Mouse (Mus musculus): ENCODE data around the gene Pip5k1b. TPM values are rescaled to one million over a fixed set of nuclear protein-coding genes. Genes with fewer than 3 reads are reported as not detected.

Pip5k1b gene
- total and polyA plus RNA-seq, 3 experiments, result 4.3 to 18.7 (median 14.2) TPM

DNA sequence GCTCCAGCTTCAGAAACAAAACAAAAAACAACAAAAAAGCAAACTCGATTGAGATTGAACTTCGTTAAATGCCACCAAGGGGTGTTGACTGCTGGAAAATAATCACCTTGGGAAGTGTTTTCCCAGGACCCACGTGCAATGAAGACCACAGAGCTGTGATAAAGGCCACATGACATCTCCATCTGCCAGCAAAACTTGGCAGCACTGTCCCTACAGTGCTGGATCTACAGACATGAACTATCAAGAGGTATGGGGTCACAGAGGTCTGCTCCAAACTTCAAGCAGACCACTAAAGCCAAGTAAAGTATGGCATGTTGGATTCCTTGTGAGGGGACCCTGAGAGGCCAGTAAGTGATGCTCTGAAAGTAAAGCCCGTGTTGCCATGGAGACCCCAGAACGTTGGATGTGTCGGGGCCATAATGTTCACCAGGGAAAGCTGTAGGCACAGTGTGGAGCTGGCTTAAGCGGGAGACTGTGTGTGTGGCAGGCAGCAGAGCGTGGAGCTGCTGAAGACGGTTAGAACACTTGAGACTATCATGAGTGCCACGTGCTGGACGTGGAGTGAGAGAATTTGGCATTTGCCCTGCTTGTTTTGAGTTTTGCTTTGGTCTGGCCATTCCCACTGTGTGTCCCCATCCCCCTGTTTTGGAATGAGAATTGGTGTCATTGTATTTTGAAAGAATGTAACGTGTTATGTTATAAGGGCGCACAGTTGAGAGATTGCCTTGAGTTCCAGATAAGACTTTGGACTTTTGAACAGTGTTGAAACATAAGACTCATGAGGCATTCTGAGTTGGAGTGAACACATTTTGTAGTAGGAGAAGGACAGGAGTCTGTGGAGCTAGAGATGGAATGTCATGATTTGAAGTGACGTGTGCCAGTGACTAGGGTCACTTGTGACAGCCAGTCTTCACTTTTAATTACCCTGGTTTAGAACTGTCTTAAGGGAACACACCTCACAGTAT is 12.0 kb downstream of the Pip5k1b start:
- no peak for DNase-seq

- no peak for DNase-seq
Measured at GRCm38 (mm10) chr19:24542293-24542675, 13.4 kb downstream of the Pip5k1b start.

GRCm38 (mm10) chr19:24541669-24542292 is 13.9 kb downstream of the Pip5k1b start:
- DNase-seq, result no peak

GRCm38 (mm10) chr19:24540952-24541668 is 14.6 kb downstream of the Pip5k1b start:
- DNase-seq, result no peak

DNA sequence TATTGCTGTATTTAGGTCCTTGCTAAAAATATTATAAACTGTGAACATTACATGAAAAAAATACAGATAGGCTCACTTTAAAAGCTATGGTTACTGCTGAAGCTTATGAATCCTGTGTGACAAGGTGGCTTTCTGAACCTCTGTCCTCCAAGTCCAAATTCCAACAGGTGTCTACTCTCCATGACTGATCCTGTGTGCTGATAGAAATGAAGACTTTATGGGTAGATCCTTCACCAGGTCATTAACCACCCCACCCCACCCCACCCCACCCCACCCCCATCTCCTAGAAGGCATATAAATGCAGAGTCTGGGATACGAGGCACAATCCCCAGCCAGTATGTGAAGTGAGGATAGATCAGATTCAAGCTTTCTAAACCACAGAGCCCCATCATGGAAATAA is 16.6 kb downstream of the Pip5k1b start:
- no peak for DNase-seq

- DNase-seq, result no peak
Measured at GRCm38 (mm10) chr19:24538181-24538580, 17.5 kb downstream of the Pip5k1b start.

- DNase-seq, result no peak
Measured at GRCm38 (mm10) chr19:24537691-24538090, 18.0 kb downstream of the Pip5k1b start.

DNA sequence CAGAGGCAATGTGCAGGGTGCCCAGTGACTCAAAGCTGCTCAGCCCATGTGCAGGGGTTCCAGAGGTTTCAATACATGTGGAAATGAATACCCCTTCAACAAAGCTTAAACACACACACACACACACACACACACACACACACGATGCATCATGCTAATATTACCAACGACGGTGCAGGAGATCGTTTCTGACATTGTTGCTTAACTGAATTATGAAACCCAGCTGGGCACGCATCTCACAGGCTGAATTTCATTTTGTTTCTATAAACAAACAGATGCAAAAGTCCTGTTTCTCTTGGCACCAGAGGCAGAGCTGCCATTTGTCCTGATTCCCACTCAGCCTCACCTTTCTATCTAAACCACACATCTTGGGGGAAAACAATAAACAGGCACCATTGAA is 18.8 kb downstream of the Pip5k1b start:
- no peak for DNase-seq

DNA sequence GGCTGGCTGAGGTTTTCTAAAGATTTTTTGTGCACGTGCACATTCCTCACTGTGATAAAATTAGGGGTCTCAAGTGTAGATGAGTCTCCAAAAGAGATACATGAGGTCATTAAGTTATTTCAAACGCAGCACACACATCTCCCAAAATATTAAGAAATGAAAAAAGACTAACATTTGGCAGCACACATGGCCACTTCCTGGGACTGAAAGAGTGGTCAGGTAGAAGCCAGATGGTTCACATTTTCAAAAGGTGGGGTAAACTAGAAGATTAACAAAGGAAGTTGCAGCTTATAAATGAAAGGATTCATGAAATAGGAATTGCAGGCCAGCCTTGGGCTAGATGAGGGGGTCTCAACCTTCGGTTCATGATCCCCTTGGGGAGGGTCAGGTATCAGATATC is 19.4 kb downstream of the Pip5k1b start:
- DNase-seq, result no peak

GRCm38 (mm10) chr19:24535161-24535560 is 20.5 kb downstream of the Pip5k1b start:
- no peak for DNase-seq

- DNase-seq, result no peak
Measured at GRCm38 (mm10) chr19:24534733-24535132, 20.9 kb downstream of the Pip5k1b start.

GRCm38 (mm10) chr19:24528910-24529561 is 26.6 kb downstream of the Pip5k1b start:
- no peak for DNase-seq

DNA sequence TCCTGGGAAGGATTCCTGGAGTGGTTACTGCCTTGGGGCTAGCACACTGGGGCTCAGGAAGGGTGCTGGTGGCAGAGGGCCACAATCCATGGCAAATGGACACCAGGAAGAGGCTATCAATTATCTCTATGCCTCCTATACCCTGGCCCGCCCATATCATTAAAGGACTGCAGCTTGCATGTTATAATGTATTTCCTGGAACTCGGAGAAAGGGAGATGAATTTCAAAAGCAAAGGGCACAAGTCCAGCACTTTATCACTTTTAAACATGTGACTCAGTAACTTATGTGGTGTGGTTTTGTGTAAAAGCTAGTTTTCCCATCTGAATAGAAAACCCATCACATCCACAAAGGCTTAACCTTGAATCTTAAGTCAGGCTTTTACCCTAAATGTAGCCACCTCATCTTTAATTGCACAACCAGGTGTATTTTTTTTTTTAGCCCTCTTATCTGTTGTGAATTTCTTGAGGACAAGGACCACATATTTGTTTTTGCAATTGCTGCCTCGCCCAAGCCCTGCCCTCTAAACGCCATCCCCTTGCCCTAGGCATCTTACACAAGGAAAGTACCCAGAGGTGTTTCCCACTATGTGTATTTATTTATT is 27.4 kb downstream of the Pip5k1b start:
- no peak for DNase-seq

DNA sequence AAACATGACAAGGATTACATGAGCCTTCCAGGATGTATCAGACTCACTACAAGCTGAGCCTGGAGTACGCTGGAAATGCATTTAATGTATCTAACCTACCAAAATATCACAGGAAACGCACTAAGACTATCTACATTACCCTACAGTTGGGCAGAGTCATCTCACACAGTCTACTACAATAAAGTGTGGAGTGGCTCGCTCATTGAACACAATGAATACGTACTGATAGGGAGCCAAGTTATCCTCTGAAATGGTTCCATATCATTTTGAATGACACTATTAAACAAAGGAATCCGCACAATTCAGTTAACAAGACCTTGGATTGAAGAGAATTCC is 28.1 kb downstream of the Pip5k1b start:
- DNase-seq, result no peak

GRCm38 (mm10) chr19:24526731-24527612 is 28.7 kb downstream of the Pip5k1b start:
- DNase-seq, result no peak

DNA sequence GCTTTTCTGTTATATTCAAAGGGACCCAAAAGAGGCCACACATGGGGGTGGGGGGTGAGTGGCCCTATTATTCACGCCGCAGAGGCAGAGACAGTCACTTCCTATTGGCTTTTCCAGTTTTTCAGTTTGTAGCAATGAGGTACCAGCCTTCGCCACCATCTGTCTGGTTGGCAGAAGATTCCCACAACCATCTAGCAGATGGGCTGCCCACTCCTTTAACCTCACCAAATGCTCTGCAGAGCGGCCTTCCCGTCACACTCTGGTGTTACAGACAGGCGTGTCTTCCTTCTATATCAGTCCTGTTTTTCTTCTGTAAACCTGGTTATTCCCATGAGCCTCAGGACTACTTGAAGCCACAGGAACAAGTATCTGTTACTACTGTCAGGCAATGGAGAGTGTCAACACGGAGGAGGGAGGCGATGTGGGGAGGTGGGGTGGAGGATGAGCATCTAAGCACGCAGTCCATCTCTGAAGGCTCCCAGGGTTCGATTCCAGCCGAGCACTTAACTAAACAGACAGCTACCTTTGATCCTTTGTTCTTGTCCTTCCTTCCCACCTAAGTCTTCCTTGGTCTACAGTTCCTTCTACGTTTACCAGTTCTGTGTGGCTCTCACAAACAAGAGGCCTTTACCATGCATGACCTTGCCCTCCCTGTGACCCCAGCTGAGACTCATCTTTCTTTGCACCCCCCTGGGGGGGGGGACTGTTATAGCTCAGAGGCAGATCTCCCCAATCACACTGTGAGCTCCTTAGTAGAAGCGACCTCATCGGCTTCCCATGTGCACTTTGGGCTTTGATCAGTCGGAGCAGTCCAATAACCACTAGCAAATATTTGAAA is 32.0 kb downstream of the Pip5k1b start:
- no peak for DNase-seq

DNA sequence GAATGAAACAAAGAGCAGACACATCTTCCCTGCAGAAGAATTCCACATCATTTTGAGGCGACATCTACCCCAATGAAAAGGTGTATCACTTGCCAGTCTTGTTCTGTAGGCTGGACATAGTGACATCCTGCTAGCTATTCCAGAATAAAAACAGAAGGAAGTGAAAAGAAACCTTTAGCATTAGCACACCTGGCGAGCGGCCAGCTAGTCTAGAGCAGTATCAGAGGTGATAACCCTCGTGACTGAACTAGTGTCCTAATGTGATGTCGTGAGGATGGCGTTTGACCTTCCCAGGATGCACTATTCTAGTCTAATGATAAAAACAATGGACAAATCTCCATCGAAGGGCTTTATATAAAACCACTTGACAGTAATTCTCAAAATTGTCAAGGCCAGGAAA is 33.7 kb downstream of the Pip5k1b start:
- DNase-seq, result no peak

- DNase-seq, result no peak
Measured at GRCm38 (mm10) chr19:24521146-24521545, 34.5 kb downstream of the Pip5k1b start.

DNA sequence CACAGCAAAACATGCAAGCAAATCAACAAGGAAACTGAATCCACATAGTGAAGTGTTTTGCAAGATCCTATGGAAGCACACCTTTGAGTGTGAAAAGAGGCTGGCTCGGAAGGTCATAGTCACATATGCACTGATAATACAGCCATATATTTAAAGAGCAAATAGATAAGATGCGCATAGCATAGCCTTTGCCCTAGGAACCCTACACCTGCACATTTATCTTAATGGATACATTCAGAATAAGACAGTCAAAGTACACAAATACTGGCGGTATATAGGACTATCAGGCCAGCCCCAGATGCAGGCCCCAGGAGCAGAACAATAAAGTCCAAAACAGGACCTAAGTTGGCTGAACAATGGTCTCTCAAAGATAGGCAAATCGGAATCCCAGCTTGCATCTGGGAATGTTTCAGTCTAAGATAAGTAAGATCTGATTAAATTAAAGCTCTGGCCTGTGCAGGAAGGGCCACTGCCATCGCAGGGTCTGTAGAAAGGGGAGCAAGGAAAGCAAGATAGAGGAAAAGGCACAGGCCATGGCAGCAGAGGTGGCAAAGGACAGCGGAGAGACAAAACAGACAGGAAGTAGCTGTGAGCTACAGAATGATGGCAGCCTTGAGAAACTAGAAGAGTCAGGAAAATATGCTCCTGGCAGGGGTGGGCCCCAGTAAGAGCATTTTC is 35.8 kb downstream of the Pip5k1b start:
- no peak for DNase-seq

Measured in adrenal gland, adult 2 months (tissue).